Mouse (Mus musculus) cortical plate, adult 2 months (tissue): ENCODE results near the gene Gm15557. TPM values are rescaled to one million over a fixed set of nuclear protein-coding genes. Genes with fewer than 3 reads are reported as not detected.

Source experiments
- H3K27ac ChIP-seq: fragments of 200-500 bp; 2 replicates; pipeline ENCODE4 v1.5.1; 2012; ENCODE audit warnings: low read length, control low read depth, inconsistent platforms; ENCODE audit not compliant: insufficient read depth
- H3K4me1 ChIP-seq: fragments of 200-500 bp; 2 replicates; pipeline ENCODE4 v1.6.1; 2011; ENCODE audit warnings: low read length; ENCODE audit not compliant: control insufficient read depth, insufficient read depth
- H3K4me3 ChIP-seq: fragments of 200-500 bp; 2 replicates; pipeline ENCODE4 v1.5.1; 2011; ENCODE audit warnings: mild to moderate bottlenecking, low read length, control low read depth; ENCODE audit not compliant: insufficient read depth
- CTCF ChIP-seq: fragments of 200-500 bp; IDR thresholded peaks from 2 replicates; pipeline ENCODE4 v1.5.1; 2011; ENCODE audit warnings: mild to moderate bottlenecking, control low read depth, low read length; ENCODE audit not compliant: insufficient read depth; ENCODE audit errors: extremely low read depth
- POLR2A ChIP-seq: fragments of 200-500 bp; IDR thresholded peaks from 2 replicates; pipeline ENCODE4 v1.6.1; 2011; ENCODE audit warnings: mild to moderate bottlenecking, low read length, control low read depth; ENCODE audit not compliant: insufficient read depth; ENCODE audit errors: extremely low read depth
- polyA plus RNA-seq: library from polyadenylated mRNA; depleted of rRNA; stranded (reverse); fragments of >200 nt; gene quantifications from 2 replicates; pipeline ENCODE4 v1.2.3, GENCODE M21; 2012; rRNA removed

Gm15557 gene
- polyA plus RNA-seq, 1 experiment: not detected

DNA sequence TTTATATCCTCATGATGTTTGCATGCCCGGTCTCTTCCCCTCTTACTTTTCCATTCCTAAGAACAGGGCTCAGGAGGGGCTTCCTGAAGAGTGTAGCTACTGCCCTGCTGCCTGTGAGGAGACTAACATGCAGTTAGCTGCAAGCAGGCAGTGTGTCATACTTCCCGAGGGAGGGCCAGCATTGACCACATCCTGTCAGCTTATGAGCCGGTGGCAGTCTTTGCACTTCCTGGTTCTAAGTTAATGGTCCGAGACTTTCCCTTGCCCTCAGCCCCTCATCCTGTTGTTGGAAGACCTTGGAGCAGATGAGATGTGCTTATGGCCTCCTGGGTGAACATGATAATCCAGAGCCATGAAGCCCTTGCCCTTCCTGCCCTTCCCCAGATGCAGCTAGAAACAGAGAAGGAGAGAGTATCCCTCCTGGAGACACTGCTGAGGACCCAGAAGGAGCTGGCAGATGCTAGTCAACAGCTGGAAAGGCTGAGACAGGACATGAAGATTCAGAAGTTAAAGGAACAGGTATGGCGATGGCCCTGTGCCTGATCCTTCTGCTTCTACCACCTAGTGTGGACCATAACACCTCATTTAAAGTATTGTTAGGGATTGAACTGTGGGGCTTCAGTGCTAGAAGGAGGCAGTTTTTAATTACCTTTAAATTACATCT is 38.9 kb downstream of the Gm15557 start:
- Histone ChIP-seq H3K4me3 (no peak overlapping the region), H3K27ac (no peak overlapping the region), H3K4me1 (no peaks in the 10 kb centered on the region)
- TF ChIP-seq CTCF (no peak), POLR2A (no peak)

- H3K4me3 ChIP-seq: no peak overlapping the region
- H3K4me1 ChIP-seq: no peaks in the 10 kb centered on the region
- TF ChIP-seq POLR2A: no peak
- H3K27ac ChIP-seq: no peak overlapping the region
These were observed 45.2 kb downstream of the Gm15557 start for GRCm38 (mm10) chr2:155985776-155986175.

- H3K27ac ChIP-seq: no peak overlapping the region
- no peaks in the 10 kb centered on the region for H3K4me1 ChIP-seq
- H3K4me3 ChIP-seq: no peak overlapping the region
- TF ChIP-seq POLR2A (no peak), CTCF (no peak)
These were observed 46.6 kb downstream of the Gm15557 start for GRCm38 (mm10) chr2:155987131-155987530.

GRCm38 (mm10) chr2:155989085-155989484 is 48.6 kb downstream of the Gm15557 start:
- H3K27ac ChIP-seq: no peak overlapping the region

GRCm38 (mm10) chr2:155991151-155991550 is 50.6 kb downstream of the Gm15557 start:
- Histone ChIP-seq H3K4me1 (no peaks in the 10 kb centered on the region), H3K4me3 (no peak overlapping the region), H3K27ac (no peak overlapping the region)
- TF ChIP-seq POLR2A: no peak

More at GRCm38 (mm10) chr2:155989085-155989484, 48.6 kb downstream of the Gm15557 start:
- no peak for TF ChIP-seq POLR2A
- TF ChIP-seq CTCF: no peak
- Histone ChIP-seq H3K4me3 (no peak overlapping the region), H3K4me1 (no peaks in the 10 kb centered on the region)

- TF ChIP-seq CTCF (no peak), POLR2A (no peak)
- Histone ChIP-seq H3K27ac (no peak overlapping the region), H3K4me3 (no peak overlapping the region), H3K4me1 (no peaks in the 10 kb centered on the region)
These were observed 51.4 kb downstream of the Gm15557 start for GRCm38 (mm10) chr2:155991863-155992321.

Other genes starting within 250 kb of the Gm15557 start
- 158 and 163 TPM in 2 replicates for gene Trpc4ap, start 248.3 kb upstream of the Gm15557 start, polyA plus RNA-seq
- 39.5 and 39.7 TPM in 2 replicates for gene Edem2, start 211.3 kb upstream of the Gm15557 start, polyA plus RNA-seq
- gene Gm17581, start 204.9 kb upstream of the Gm15557 start, polyA plus RNA-seq: not detected in 2 replicates
- gene Procr, start 189.6 kb upstream of the Gm15557 start, polyA plus RNA-seq: 0.95 and 1.1 TPM in 2 replicates
- gene Mmp24, start 165.4 kb upstream of the Gm15557 start, polyA plus RNA-seq: 33.8 and 34.2 TPM in 2 replicates
- 90.6 and 93.4 TPM in 2 replicates for gene BC029722, start 121.3 kb upstream of the Gm15557 start, polyA plus RNA-seq
- gene Eif6, start 113.8 kb upstream of the Gm15557 start, polyA plus RNA-seq: 69.2 and 71.0 TPM in 2 replicates
- not detected in 2 replicates for gene Fam83c, start 105.9 kb upstream of the Gm15557 start, polyA plus RNA-seq
- 54.9 and 60.4 TPM in 2 replicates for gene Uqcc1, start 10.4 kb upstream of the Gm15557 start, polyA plus RNA-seq
- 0.17 and 0.36 TPM in 2 replicates for gene Gdf5, start 4.6 kb downstream of the Gm15557 start, polyA plus RNA-seq
- gene Cep250, start 15.7 kb downstream of the Gm15557 start, polyA plus RNA-seq: 15.9 and 16.8 TPM in 2 replicates
- gene 6430550D23Rik, start 67.2 kb downstream of the Gm15557 start, polyA plus RNA-seq: 3.5 and 4.1 TPM in 2 replicates
- 293 and 298 TPM in 2 replicates for gene Ergic3, start 67.3 kb downstream of the Gm15557 start, polyA plus RNA-seq
- gene Fer1l4, start 112.2 kb downstream of the Gm15557 start, polyA plus RNA-seq: 0.04 and 0.34 TPM in 2 replicates
- gene Spag4, start 124.4 kb downstream of the Gm15557 start, polyA plus RNA-seq: 5.8 and 6.9 TPM in 2 replicates
- gene Cpne1, start 171.2 kb downstream of the Gm15557 start, polyA plus RNA-seq: 46.7 and 46.8 TPM in 2 replicates
- gene Rbm12, start 171.2 kb downstream of the Gm15557 start, polyA plus RNA-seq: 7.6 and 9.4 TPM in 2 replicates
- gene Gm28036, start 186.4 kb downstream of the Gm15557 start, polyA plus RNA-seq: 2.2 and 5.6 TPM in 2 replicates
- 247 and 260 TPM in 2 replicates for gene Romo1, start 203.3 kb downstream of the Gm15557 start, polyA plus RNA-seq
- 54.9 and 55.9 TPM in 2 replicates for gene Nfs1, start 203.5 kb downstream of the Gm15557 start, polyA plus RNA-seq
- gene Rbm39, start 239.5 kb downstream of the Gm15557 start, polyA plus RNA-seq: 131 and 146 TPM in 2 replicates